Mouse (Mus musculus): ENCODE results near the gene Ssr1.

- no peak for TF ChIP-seq POLR2A (IDR thresholded peaks at IDR 0.05; ENCODE audit: insufficient read length, low read depth)
- no peak for TF ChIP-seq TCF12 (IDR thresholded peaks at IDR 0.05; ENCODE audit: insufficient read depth, poor library complexity, severe bottlenecking)
- TF ChIP-seq CEBPB (IDR thresholded peaks at IDR 0.05; ENCODE audit: insufficient read depth, poor library complexity, severe bottlenecking) = no peak
- no peak for TF ChIP-seq USF1 (IDR thresholded peaks at IDR 0.05; ENCODE audit: low read depth)
- no peak for TF ChIP-seq MAX (IDR thresholded peaks at IDR 0.05; ENCODE audit: low read depth)
- no peak for TF ChIP-seq E2F4 (IDR thresholded peaks at IDR 0.05; ENCODE audit: insufficient read depth)
- no peak for TF ChIP-seq POLR2AphosphoS2 (IDR thresholded peaks at IDR 0.05; ENCODE audit: insufficient read length, low read depth)
Observed at GRCm38 (mm10) chr13:37980346-37980745, 13.7 kb downstream of the Ssr1 start.

All from myocyte (in vitro differentiated cells).